Comparison of ENCODE assay signal across 20 mouse cellular contexts in the genomic region with DNA sequence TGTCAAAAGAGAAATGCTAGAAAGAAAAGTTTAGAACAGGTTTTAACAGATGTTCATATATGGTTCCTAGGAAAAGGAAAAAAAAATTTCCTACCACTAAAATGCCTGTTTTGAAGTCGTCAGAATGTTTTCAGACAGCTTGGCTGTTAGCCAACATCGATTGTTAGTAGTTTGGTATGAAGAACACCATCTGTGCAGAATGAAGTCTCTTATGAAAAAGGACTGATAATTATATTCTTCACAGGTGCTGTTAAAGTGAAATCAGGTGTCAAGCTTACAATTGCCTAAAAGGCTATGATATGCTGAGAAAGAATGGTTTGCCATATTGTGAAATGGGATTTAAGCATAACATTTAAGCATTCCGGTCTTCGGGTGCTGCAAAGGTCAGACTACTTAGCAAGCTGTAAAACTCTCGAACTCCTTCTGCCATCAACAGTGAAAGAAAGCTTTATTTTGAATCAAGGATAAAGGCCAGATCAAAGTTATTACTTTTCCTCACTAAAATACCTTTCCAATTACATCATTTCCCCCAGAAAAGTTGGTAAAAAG. TPM values are rescaled to one million over a fixed set of nuclear protein-coding genes. Genes with fewer than 3 reads are reported as not detected.
DNase-seq lines count a peak whose midpoint lies in the region; ATAC-seq lines count a peak whose summit lies in the region.
"Had no signal": no experiment of that assay in that cellular context is flagged by ENCODE, and none has a peak within 500 bp of the region (broad histone marks: within the 10 kb centered on the region; RNA-seq: fewer than 3 reads in every experiment).

No protein-coding gene starts in this region.

- no peak overlapping the region for H3K9ac ChIP-seq in hindbrain, embryonic 14.5 days
- H3K9ac ChIP-seq in hindbrain, embryonic 11.5 days (ENCODE audit: low read depth, low read length), result no peak overlapping the region
- no peak overlapping the region for H3K9ac ChIP-seq in midbrain, embryonic 14.5 days (replicated peaks; ENCODE audit: low read length)
- H3K9ac ChIP-seq in midbrain, embryonic 11.5 days (ENCODE audit: low read length), result no peak overlapping the region
- H3K9ac ChIP-seq: heart, embryonic 12.5 days; hindbrain, embryonic 15.5 days; kidney, embryonic 15.5 days; neural tube, embryonic 13.5 days had no signal

- no peaks in the 10 kb centered on the region for H3K4me1 ChIP-seq in hindbrain, embryonic 14.5 days (replicated peaks; ENCODE audit: control insufficient read depth, insufficient read depth, low read length)
- no peaks in the 10 kb centered on the region for H3K4me1 ChIP-seq in hindbrain, embryonic 11.5 days (replicated peaks; ENCODE audit: control insufficient read depth, insufficient read depth, low read length)
- no peaks in the 10 kb centered on the region for H3K4me1 ChIP-seq in midbrain, embryonic 14.5 days (ENCODE audit: control insufficient read depth, insufficient read depth, low read length)
- H3K4me1 ChIP-seq in midbrain, embryonic 11.5 days (ENCODE audit: control insufficient read depth, insufficient read depth, low read length), result no peaks in the 10 kb centered on the region
- H3K4me1 ChIP-seq: heart, embryonic 12.5 days; hindbrain, embryonic 15.5 days; kidney, embryonic 15.5 days; neural tube, embryonic 13.5 days had no signal

- WGBS in hindbrain, embryonic 14.5 days, result 72% methylated on average over 5 of the region's 5 CpGs
- 70% methylated on average over 5 of the region's 5 CpGs for WGBS in hindbrain, embryonic 11.5 days
- WGBS in midbrain, embryonic 14.5 days, result 77% methylated on average over 5 of the region's 5 CpGs
- 82% methylated on average over 5 of the region's 5 CpGs for WGBS in midbrain, embryonic 11.5 days

- no peaks in the 10 kb centered on the region for H3K36me3 ChIP-seq in hindbrain, embryonic 14.5 days (replicated peaks; ENCODE audit: control insufficient read depth, insufficient read depth)
- H3K36me3 ChIP-seq in hindbrain, embryonic 11.5 days (ENCODE audit: control insufficient read depth, insufficient read depth, low read length), result no peaks in the 10 kb centered on the region
- no peaks in the 10 kb centered on the region for H3K36me3 ChIP-seq in midbrain, embryonic 14.5 days (ENCODE audit: control insufficient read depth, insufficient read depth, low read length)
- H3K36me3 ChIP-seq in midbrain, embryonic 11.5 days (ENCODE audit: control insufficient read depth, insufficient read depth, low read length), result no peaks in the 10 kb centered on the region
- H3K36me3 ChIP-seq: heart, embryonic 12.5 days; hindbrain, embryonic 15.5 days; kidney, embryonic 15.5 days; neural tube, embryonic 13.5 days had no signal

- peak; percentile 31 for DNase-seq in hindbrain, embryonic 14.5 days (ENCODE audit: low spot score)
- DNase-seq in hindbrain, embryonic 11.5 days (ENCODE audit: low spot score), result no peak
- peak; percentile 12 for DNase-seq in midbrain, embryonic 14.5 days
- DNase-seq in midbrain, embryonic 11.5 days (ENCODE audit: low spot score, missing footprints), result no peak
- peak; percentile 65 for DNase-seq in forelimb bud, embryonic 11.5 days (ENCODE audit: low read depth, low spot score)
- DNase-seq in left cerebral cortex, adult 9 months (ENCODE audit: low spot score in 2 of 2), result no peak
- DNase-seq: adrenal gland, postnatal 25 days; B cell, adult 2 months; cerebellum, adult 2 months; cerebellum, postnatal 14 days; heart, adult 2 months; heart, postnatal 4 days; kidney, adult 18-20 months; kidney, postnatal 25 days had no signal

- no peak overlapping the region for H3K4me3 ChIP-seq in hindbrain, embryonic 14.5 days (replicated peaks; ENCODE audit: low read length)
- no peak overlapping the region for H3K4me3 ChIP-seq in hindbrain, embryonic 11.5 days (ENCODE audit: low read depth, low read length)
- H3K4me3 ChIP-seq in midbrain, embryonic 14.5 days (replicated peaks; ENCODE audit: low read depth, low read length), result no peak overlapping the region
- no peak overlapping the region for H3K4me3 ChIP-seq in midbrain, embryonic 11.5 days (ENCODE audit: low read depth, low read length)
- H3K4me3 ChIP-seq: heart, adult 2 months; heart, embryonic 12.5 days; hindbrain, embryonic 15.5 days; kidney, embryonic 15.5 days; left cerebral cortex, adult 2 months; neural tube, embryonic 13.5 days had no signal

- ATAC-seq in hindbrain, embryonic 14.5 days (ENCODE audit: low FRiP score), result no peak
- ATAC-seq in hindbrain, embryonic 11.5 days (ENCODE audit: low FRiP score), result no peak
- no peak for ATAC-seq in midbrain, embryonic 14.5 days (ENCODE audit: low FRiP score, low TSS enrichment)
- no peak for ATAC-seq in midbrain, embryonic 11.5 days (ENCODE audit: low FRiP score)

- no peaks in the 10 kb centered on the region for H3K27me3 ChIP-seq in hindbrain, embryonic 14.5 days (ENCODE audit: control insufficient read depth, insufficient read depth, low read length)
- H3K27me3 ChIP-seq in hindbrain, embryonic 11.5 days (ENCODE audit: control insufficient read depth, insufficient read depth, low read length), result no peaks in the 10 kb centered on the region
- no peaks in the 10 kb centered on the region for H3K27me3 ChIP-seq in midbrain, embryonic 14.5 days (ENCODE audit: control insufficient read depth, insufficient read depth, low read length)
- H3K27me3 ChIP-seq in midbrain, embryonic 11.5 days (ENCODE audit: control insufficient read depth, insufficient read depth, low read length), result no peaks in the 10 kb centered on the region
- H3K27me3 ChIP-seq: heart, embryonic 12.5 days; hindbrain, embryonic 15.5 days; kidney, embryonic 15.5 days; neural tube, embryonic 13.5 days had no signal

- H3K9me3 ChIP-seq in hindbrain, embryonic 14.5 days (ENCODE audit: control insufficient read depth, low read length), result no peaks in the 10 kb centered on the region
- H3K9me3 ChIP-seq in hindbrain, embryonic 11.5 days (ENCODE audit: control insufficient read depth, low read length), result no peaks in the 10 kb centered on the region
- H3K9me3 ChIP-seq in midbrain, embryonic 14.5 days (ENCODE audit: control insufficient read depth, low read length), result no peaks in the 10 kb centered on the region
- H3K9me3 ChIP-seq in midbrain, embryonic 11.5 days (ENCODE audit: control insufficient read depth, low read length), result no peaks in the 10 kb centered on the region
- H3K9me3 ChIP-seq: heart, embryonic 12.5 days; hindbrain, embryonic 15.5 days; kidney, embryonic 15.5 days; neural tube, embryonic 13.5 days had no signal

- H3K27ac ChIP-seq in hindbrain, embryonic 14.5 days, result no peak overlapping the region
- no peak overlapping the region for H3K27ac ChIP-seq in hindbrain, embryonic 11.5 days (ENCODE audit: low read depth, low read length)
- no peak overlapping the region for H3K27ac ChIP-seq in midbrain, embryonic 14.5 days (replicated peaks; ENCODE audit: low read depth, low read length)
- H3K27ac ChIP-seq in midbrain, embryonic 11.5 days (ENCODE audit: low read depth, low read length), result no peak overlapping the region
- H3K27ac ChIP-seq: heart, adult 2 months; hindbrain, embryonic 15.5 days; kidney, embryonic 15.5 days; left cerebral cortex, adult 2 months; neural tube, embryonic 13.5 days had no signal

- no peak overlapping the region for H3K4me2 ChIP-seq in hindbrain, embryonic 14.5 days (replicated peaks)
- H3K4me2 ChIP-seq in hindbrain, embryonic 11.5 days (replicated peaks; ENCODE audit: low read depth, low read length), result no peak overlapping the region
- no peak overlapping the region for H3K4me2 ChIP-seq in midbrain, embryonic 14.5 days (ENCODE audit: low read length)
- H3K4me2 ChIP-seq in midbrain, embryonic 11.5 days, result no peak overlapping the region
- H3K4me2 ChIP-seq: heart, embryonic 12.5 days; hindbrain, embryonic 15.5 days; kidney, embryonic 15.5 days; liver, embryonic 11.5 days; neural tube, embryonic 13.5 days had no signal

RNA-seq across cellular contexts. Expression of a gene that starts 52.4 kb away (rescaled TPM):
- polyA plus RNA-seq in hindbrain, embryonic 14.5 days (2014; fragmentation: Nextera tagmentation; extraction: Ambion mirVana), result 1.2 and 1.7 TPM in 2 replicates
- polyA plus RNA-seq in hindbrain, embryonic 11.5 days (2014; fragmentation: Nextera tagmentation; extraction: Ambion mirVana), result 0.33 and 0.71 TPM in 2 replicates
- polyA plus RNA-seq in midbrain, embryonic 14.5 days (2014; fragmentation: Nextera tagmentation; extraction: Ambion mirVana), result 0.47 and 0.63 TPM in 2 replicates
- polyA plus RNA-seq in midbrain, embryonic 11.5 days (2014; fragmentation: Nextera tagmentation; extraction: Ambion mirVana), result 0.36 and 0.77 TPM in 2 replicates

Comparison
In these comparisons a context has a peak if more than half of its experiments do, and no peak if none do; other contexts are left out.
1. DNase-seq: peak in hindbrain, embryonic 14.5 days (single experiment), midbrain, embryonic 14.5 days (single experiment) and forelimb bud, embryonic 11.5 days (single experiment); none in hindbrain, embryonic 11.5 days (single experiment), midbrain, embryonic 11.5 days (single experiment) and left cerebral cortex, adult 9 months (0 of 2).